8 mouse cellular contexts compared by ENCODE assay signal in genomic region chr5:136243851-136244761, GRCm38 (mm10). TPM values are rescaled to one million over a fixed set of nuclear protein-coding genes. Genes with fewer than 3 reads are reported as not detected.
DNase-seq lines count a peak whose midpoint lies in the region; ATAC-seq and TF ChIP-seq lines count a peak whose summit lies in the region.

No protein-coding gene starts in this region.

- in situ Hi-C loops in Patski (cut with MboI; ENCODE audit: low pct_unique_long_range_greater_than_20kb): no loop called here

- TF ChIP-seq POLR2A in limb, embryonic 14.5 days (IDR thresholded peaks at IDR 0.05; ENCODE audit: borderline replicate concordance, extremely low read depth, insufficient read depth, insufficient read length): no peak

- H3K36me3 ChIP-seq in hindbrain, embryonic 10.5 days: 0 out of 2 replicates have a peak, but pooled peaks cover 3% of the 10 kb centered on the region
- H3K36me3 ChIP-seq in limb, embryonic 14.5 days (ENCODE audit: control insufficient read depth, insufficient read depth, low read length): no peaks in the 10 kb centered on the region
- H3K36me3 ChIP-seq in neural tube, embryonic 14.5 days (ENCODE audit: control insufficient read depth, insufficient read depth, low read length): no peaks in the 10 kb centered on the region

- H3K4me1 ChIP-seq in hindbrain, embryonic 10.5 days (replicated peaks): peaks cover 66% of the 10 kb centered on the region
- H3K4me1 ChIP-seq in limb, embryonic 14.5 days (ENCODE audit: control insufficient read depth, insufficient read depth, low read length): peaks cover 17% of the 10 kb centered on the region
- peaks cover 22% of the 10 kb centered on the region; the same call in 1 of the 2 replicates for H3K4me1 ChIP-seq in neural tube, embryonic 14.5 days (ENCODE audit: control insufficient read depth, insufficient read depth, low read length)

- CTCF ChIA-PET in Patski (lab: Charles Lee): interaction anchor here (1.3 to 2.6 kb wide), 3 partner anchors 11 to 42 kb away, joined by 4 to 11 read pairs (median 5); no protein-coding TSS in a partner anchor

- peak overlapping the region; percentile 95 for H3K4me2 ChIP-seq in limb, embryonic 14.5 days (replicated peaks; ENCODE audit: low read depth, low read length, severe bottlenecking)
- peak overlapping the region; percentile 75 for H3K4me2 ChIP-seq in neural tube, embryonic 14.5 days (ENCODE audit: low read depth, low read length)

- peak overlapping the region; percentile 84 for H3K4me3 ChIP-seq in hindbrain, embryonic 10.5 days
- peak overlapping the region; percentile 76 for H3K4me3 ChIP-seq in limb, embryonic 14.5 days (replicated peaks; ENCODE audit: low read length)
- peak overlapping the region; percentile 86 for H3K4me3 ChIP-seq in neural tube, embryonic 14.5 days (ENCODE audit: low read depth, low read length)

- H3K9me3 ChIP-seq in hindbrain, embryonic 10.5 days: no peaks in the 10 kb centered on the region
- no peaks in the 10 kb centered on the region for H3K9me3 ChIP-seq in limb, embryonic 14.5 days (ENCODE audit: control insufficient read depth, low read length)
- no peaks in the 10 kb centered on the region for H3K9me3 ChIP-seq in neural tube, embryonic 14.5 days (ENCODE audit: control insufficient read depth, low read length)

- no peak for TF ChIP-seq CTCF in Patski (IDR thresholded peaks at IDR 0.05)

- whole genome bisulfite sequencing in hindbrain, embryonic 10.5 days: under 1% methylated on average over 67 of the region's 67 CpGs
- WGBS in limb, embryonic 14.5 days: 1% methylated on average over 41 of the region's 67 CpGs
- WGBS in neural tube, embryonic 14.5 days: under 1% methylated on average over 50 of the region's 67 CpGs

- H3K27me3 ChIP-seq in Patski: no peaks in the 10 kb centered on the region
- H3K27me3 ChIP-seq in hindbrain, embryonic 10.5 days (ENCODE audit: insufficient read depth, poor library complexity, severe bottlenecking): no peaks in the 10 kb centered on the region
- no peaks in the 10 kb centered on the region for H3K27me3 ChIP-seq in limb, embryonic 14.5 days (ENCODE audit: control insufficient read depth, insufficient read depth, low read length)
- H3K27me3 ChIP-seq in neural tube, embryonic 14.5 days (ENCODE audit: control insufficient read depth, insufficient read depth, low read length): peaks cover 3% of the 10 kb centered on the region; the same call in 1 of the 2 replicates

- POLR2A ChIA-PET in Patski (lab: Charles Lee): interaction anchor here (0.6 to 1.3 kb wide), 5 partner anchors 10 to 840 kb away, joined by 3 to 5 read pairs (median 3); partner anchors contain the start of gene Orai2

- peak overlapping the region; percentile 70 for H3K9ac ChIP-seq in limb, embryonic 14.5 days (ENCODE audit: low read depth, low read length, severe bottlenecking)
- H3K9ac ChIP-seq in neural tube, embryonic 14.5 days (replicated peaks; ENCODE audit: low read depth, low read length): peak overlapping the region; percentile 87

- peak; percentile 44 for ATAC-seq in Patski
- no peak; the same call in 1 of the 2 replicates for ATAC-seq in limb, embryonic 14.5 days (ENCODE audit: low FRiP score, low read depth)
- ATAC-seq in neural tube, embryonic 14.5 days (ENCODE audit: low read depth): peak; percentile 59

- H3K27ac ChIP-seq in hindbrain, embryonic 10.5 days: peak overlapping the region; percentile 92
- no peak overlapping the region for H3K27ac ChIP-seq in limb, embryonic 14.5 days (replicated peaks; ENCODE audit: low read depth, low read length)
- H3K27ac ChIP-seq in neural tube, embryonic 14.5 days (ENCODE audit: low read depth, low read length): peak overlapping the region; percentile 80

- DNase-seq in layer of hippocampus, postnatal 10 days (ENCODE audit: low spot score in 2 of 2): peak; percentile 36 to 47
- DNase-seq in layer of hippocampus, adult 9-10 months (ENCODE audit: low spot score): no peak
- no peak for DNase-seq in Patski (ENCODE audit: low read depth, low spot score)
- peak; percentile 77 for DNase-seq in embryo, embryonic 9.5 days (ENCODE audit: extremely low spot score)
- peak; percentile 72 for DNase-seq in hindbrain, embryonic 10.5 days (ENCODE audit: low spot score)
- DNase-seq in limb, embryonic 14.5 days (ENCODE audit: low spot score): no peak
- DNase-seq in layer of hippocampus, adult 9-11 months: no peak

RNA-seq across cellular contexts. Expression of gene Sh2b2, which starts 2.2 kb away (rescaled TPM):
- 10 to 100 TPM; 13.2 to 13.4 TPM for total RNA-seq in layer of hippocampus, postnatal 10 days (2021)
- 8.3 TPM for polyA plus RNA-seq in Patski (2021)
- polyA plus RNA-seq in hindbrain, embryonic 10.5 days (2016; fragmentation: Nextera tagmentation; extraction: Ambion mirVana): 14.1 and 17.3 TPM in 2 replicates
- polyA plus RNA-seq in limb, embryonic 14.5 days (2012; rRNA removed): 14.6 and 19.7 TPM in 2 replicates
- 6.3 and 9.0 TPM in 2 replicates for polyA plus RNA-seq in limb, embryonic 14.5 days (2014; fragmentation: Nextera tagmentation; extraction: Ambion mirVana)
- polyA plus RNA-seq in neural tube, embryonic 14.5 days (2014; fragmentation: Nextera tagmentation; extraction: Ambion mirVana): 23.8 and 25.3 TPM in 2 replicates

RNA-seq across cellular contexts. Expression of gene Prkrip1, which starts 45.3 kb away (rescaled TPM):
- 10 to 100 TPM; 45.2 to 46.3 TPM for total RNA-seq in layer of hippocampus, postnatal 10 days (2021)
- polyA plus RNA-seq in Patski (2021): 63.4 TPM
- 67.6 and 77.6 TPM in 2 replicates for polyA plus RNA-seq in hindbrain, embryonic 10.5 days (2016; fragmentation: Nextera tagmentation; extraction: Ambion mirVana)
- polyA plus RNA-seq in limb, embryonic 14.5 days (2012; rRNA removed): 20.4 and 32.4 TPM in 2 replicates
- polyA plus RNA-seq in limb, embryonic 14.5 days (2014; fragmentation: Nextera tagmentation; extraction: Ambion mirVana): 52.3 and 53.0 TPM in 2 replicates
- polyA plus RNA-seq in neural tube, embryonic 14.5 days (2014; fragmentation: Nextera tagmentation; extraction: Ambion mirVana): 63.6 and 71.8 TPM in 2 replicates

Comparison
In these comparisons a context has a peak if more than half of its experiments do, and no peak if none do; other contexts are left out.
1. DNase-seq: peak in layer of hippocampus, postnatal 10 days (2 of 2), embryo, embryonic 9.5 days (single experiment) and hindbrain, embryonic 10.5 days (single experiment); none in layer of hippocampus, adult 9-10 months (single experiment), Patski (single experiment), limb, embryonic 14.5 days (single experiment) and layer of hippocampus, adult 9-11 months (single experiment).
2. Peak in every context shown above with its lines, with median percentiles within 50 percentile points of each other: H3K4me3 ChIP-seq.